Mouse (Mus musculus) thymus, postnatal 0 days (tissue): ENCODE results near the gene Krt20. TPM values are rescaled to one million over a fixed set of nuclear protein-coding genes. Genes with fewer than 3 reads are reported as not detected.

ENCODE experiments used
- DNase-seq: peaks from one replicate; pipeline ENCODE4 v3.0.0-alpha.2; 2015; ENCODE audit warnings: low spot score
- polyA plus RNA-seq: library from polyadenylated mRNA; unstranded; fragments of >200 nt; fragmentation: Nextera tagmentation; extraction: Ambion mirVana; gene quantifications from 2 replicates; pipeline ENCODE4 v1.2.1, GENCODE M21; 2015

Gene Krt20
- polyA plus RNA-seq, 1 experiment from 2014 or later, result 1.6 TPM

GRCm38 (mm10) chr11:99413247-99413646, 24.7 kb downstream of the Krt20 start:
- DNase-seq, result peak; percentile 21

- no peak for DNase-seq
Observed at GRCm38 (mm10) chr11:99406186-99406585, 31.8 kb downstream of the Krt20 start.

- DNase-seq, result no peak
Observed at GRCm38 (mm10) chr11:99399956-99400549, 37.9 kb downstream of the Krt20 start.

- no peak for DNase-seq
Observed at GRCm38 (mm10) chr11:99398832-99399231, 39.1 kb downstream of the Krt20 start.

GRCm38 (mm10) chr11:99398084-99398483, 39.9 kb downstream of the Krt20 start:
- DNase-seq, result no peak

GRCm38 (mm10) chr11:99396661-99397060, 41.3 kb downstream of the Krt20 start:
- no peak for DNase-seq

- no peak for DNase-seq
Observed at GRCm38 (mm10) chr11:99396034-99396433, 41.9 kb downstream of the Krt20 start.

- no peak for DNase-seq
Observed at GRCm38 (mm10) chr11:99392492-99392891, 45.5 kb downstream of the Krt20 start.

GRCm38 (mm10) chr11:99391375-99391774, 46.6 kb downstream of the Krt20 start:
- DNase-seq, result no peak

- no peak for DNase-seq
Observed at GRCm38 (mm10) chr11:99390866-99391265, 47.1 kb downstream of the Krt20 start.

- no peak for DNase-seq
Observed at GRCm38 (mm10) chr11:99389264-99389663, 48.7 kb downstream of the Krt20 start, which contains the start of gene Krt10. Gene Krt10 (minus strand): TSS chr11:99389364.

- DNase-seq, result no peak
Observed at GRCm38 (mm10) chr11:99388661-99389060, 49.3 kb downstream of the Krt20 start.

- DNase-seq, result peak; percentile 81
Observed at GRCm38 (mm10) chr11:99385813-99386721, 51.9 kb downstream of the Krt20 start.

- DNase-seq, result peak; percentile 62
Observed at GRCm38 (mm10) chr11:99379568-99379967, 58.4 kb downstream of the Krt20 start.

Other genes starting within 250 kb of the Krt20 start
- 227 and 240 TPM in 2 replicates for gene Smarce1, start 207.1 kb downstream of the Krt20 start, polyA plus RNA-seq
- gene Krt222, start 194.1 kb downstream of the Krt20 start, polyA plus RNA-seq, result 1.7 and 2.0 TPM in 2 replicates
- gene Krt24, start 152.9 kb downstream of the Krt20 start, polyA plus RNA-seq, result 0.72 and 0.75 TPM in 2 replicates
- gene Krt25, start 115.2 kb downstream of the Krt20 start, polyA plus RNA-seq, result 0.35 and 0.39 TPM in 2 replicates
- not detected in 2 replicates for gene Krt26, start 100.2 kb downstream of the Krt20 start, polyA plus RNA-seq
- gene Krt27, start 87.0 kb downstream of the Krt20 start, polyA plus RNA-seq, result 0.09 and 0.23 TPM in 2 replicates
- 0.27 and 0.30 TPM in 2 replicates for gene Krt28, start 63.2 kb downstream of the Krt20 start, polyA plus RNA-seq
- 44.9 and 47.3 TPM in 2 replicates for gene Krt10, start 48.8 kb downstream of the Krt20 start, polyA plus RNA-seq
- gene Krt12, start 15.9 kb downstream of the Krt20 start, polyA plus RNA-seq, result 0.52 and 0.63 TPM in 2 replicates
- gene Krt23, start 55.0 kb upstream of the Krt20 start, polyA plus RNA-seq, result 1.8 and 2.4 TPM in 2 replicates
- not detected in 2 replicates for gene Krt39, start 83.2 kb upstream of the Krt20 start, polyA plus RNA-seq
- gene Krt40, start 105.0 kb upstream of the Krt20 start, polyA plus RNA-seq, result not detected in 2 replicates
- gene Krtap3-3, start 112.7 kb upstream of the Krt20 start, polyA plus RNA-seq, result 0.33 TPM in 1 of 2 replicates, not detected in the other
- gene Krtap3-2, start 118.7 kb upstream of the Krt20 start, polyA plus RNA-seq, result not detected in 2 replicates
- not detected in 2 replicates for gene Gm11939, start 121.3 kb upstream of the Krt20 start, polyA plus RNA-seq
- gene Krtap3-1, start 128.5 kb upstream of the Krt20 start, polyA plus RNA-seq, result not detected in 2 replicates
- not detected in 2 replicates for gene Krtap1-5, start 142.9 kb upstream of the Krt20 start, polyA plus RNA-seq
- not detected in 2 replicates for gene Krtap1-4, start 145.5 kb upstream of the Krt20 start, polyA plus RNA-seq
- gene Krtap1-3, start 153.2 kb upstream of the Krt20 start, polyA plus RNA-seq, result not detected in 2 replicates
- not detected in 2 replicates for gene Krtap9-3, start 160.0 kb upstream of the Krt20 start, polyA plus RNA-seq
- not detected in 2 replicates for gene Gm11938, start 165.2 kb upstream of the Krt20 start, polyA plus RNA-seq
- gene Gm11937, start 172.0 kb upstream of the Krt20 start, polyA plus RNA-seq, result not detected in 2 replicates
- not detected in 2 replicates for gene Krtap2-4, start 176.7 kb upstream of the Krt20 start, polyA plus RNA-seq
- 0.27 TPM in 1 of 2 replicates, not detected in the other for gene Gm11562, start 182.3 kb upstream of the Krt20 start, polyA plus RNA-seq
- not detected in 2 replicates for gene Krtap4-1, start 190.1 kb upstream of the Krt20 start, polyA plus RNA-seq
- gene Krtap4-2, start 196.9 kb upstream of the Krt20 start, polyA plus RNA-seq, result not detected in 2 replicates
- gene Krtap4-7, start 205.9 kb upstream of the Krt20 start, polyA plus RNA-seq, result not detected in 2 replicates
- gene Gm11555, start 212.1 kb upstream of the Krt20 start, polyA plus RNA-seq, result not detected in 2 replicates
- not detected in 2 replicates for gene Gm11563, start 220.8 kb upstream of the Krt20 start, polyA plus RNA-seq
- not detected in 2 replicates for gene Krtap4-6, start 227.8 kb upstream of the Krt20 start, polyA plus RNA-seq